Mouse (Mus musculus) limb, embryonic 14.5 days (tissue): ENCODE measurements around the gene Zfp148. TPM values are rescaled to one million over a fixed set of nuclear protein-coding genes. Genes with fewer than 3 reads are reported as not detected.

Experiments
- ATAC-seq: fragments of 200-750 bp; cut with Nextera tagmentation; 2 replicates; pipeline ENCODE4 v1.8.0; 2017; ENCODE audit warnings: low read depth, moderate number of reproducible peaks, moderate TSS enrichment; ENCODE audit not compliant: low FRiP score
- DNase-seq: peaks from one replicate; pipeline ENCODE4 v3.0.0-alpha.2; 2015; ENCODE audit warnings: low spot score
- H3K27ac ChIP-seq: fragments of 300-500 bp; sonication (generic); replicated peaks from 2 replicates; pipeline ENCODE4 v1.5.1; 2014; ENCODE audit warnings: low read depth, mild to moderate bottlenecking, low read length, moderate library complexity, mixed read lengths
- H3K27me3 ChIP-seq: fragments of 300-500 bp; sonication (generic); 2 replicates; pipeline ENCODE4 v1.6.1; 2014; ENCODE audit warnings: low read length, mixed read lengths; ENCODE audit not compliant: control insufficient read depth, insufficient read depth
- H3K36me3 ChIP-seq: fragments of 300-500 bp; sonication (generic); 2 replicates; pipeline ENCODE4 v1.6.1; 2014; ENCODE audit warnings: mild to moderate bottlenecking, low read length, moderate library complexity, mixed read lengths; ENCODE audit not compliant: control insufficient read depth, insufficient read depth
- H3K4me1 ChIP-seq: fragments of 300-500 bp; sonication (generic); 2 replicates; pipeline ENCODE4 v1.6.1; 2014; ENCODE audit warnings: antibody characterized with exemption, low read length, mixed read lengths; ENCODE audit not compliant: control insufficient read depth, insufficient read depth
- H3K4me2 ChIP-seq: fragments of 300-500 bp; sonication (generic); replicated peaks from 2 replicates; pipeline ENCODE4 v1.6.1; 2014; ENCODE audit warnings: low read depth, mild to moderate bottlenecking, low read length, moderate library complexity; ENCODE audit not compliant: severe bottlenecking
- H3K4me3 ChIP-seq: fragments of 300-500 bp; sonication (generic); replicated peaks from 2 replicates; pipeline ENCODE4 v1.5.1; 2014; ENCODE audit warnings: low read length
- H3K9ac ChIP-seq: fragments of 300-500 bp; sonication (generic); 2 replicates; pipeline ENCODE4 v1.6.1; 2014; ENCODE audit warnings: mild to moderate bottlenecking, low read depth, low read length, moderate library complexity; ENCODE audit not compliant: severe bottlenecking
- H3K9me3 ChIP-seq: fragments of 300-500 bp; sonication (generic); 2 replicates; pipeline ENCODE4 v1.6.1; 2016; ENCODE audit warnings: low read length; ENCODE audit not compliant: control insufficient read depth
- POLR2A ChIP-seq: fragments of 200-500 bp; IDR thresholded peaks from 2 replicates; pipeline ENCODE4 v1.8.0; 2012; ENCODE audit warnings: inconsistent platforms, mild to moderate bottlenecking, moderate library complexity, borderline replicate concordance; ENCODE audit not compliant: insufficient read depth, insufficient read length; ENCODE audit errors: extremely low read depth
- WGBS: fragments of 180-500 bp; shearing (Covaris S2); extraction: QIAGEN DNeasy Blood & Tissue Kit; methylation state at CpG from one replicate; pipeline ENCODE4 v1.1.7; 2014; 5-methylcytosine and 5-hydroxymethylcytosine counted together
- polyA plus RNA-seq, 2 experiments: library from polyadenylated mRNA; depleted of rRNA in 1 of 2; stranded (reverse) in 1 of 2; unstranded in 1 of 2; fragments of >200 nt; fragmentation: Nextera tagmentation in 1 of 2; extraction: Ambion mirVana in 1 of 2; gene quantifications; 2 replicates each; pipeline versions ENCODE4 v1.2.1 to v1.2.3; 2012 to 2014

The Zfp148 gene
- polyA plus RNA-seq, 2 experiments = 26.6 to 50.2 TPM

GRCm38 (mm10) chr16:33441065-33441464 lies 60.4 kb downstream of the Zfp148 start:
- H3K27me3 ChIP-seq = no peaks in the 10 kb centered on the region
- H3K27ac ChIP-seq = no peak overlapping the region
- 93% methylated on average over 6 of the region's 6 CpGs for WGBS
- no peaks in the 10 kb centered on the region for H3K4me1 ChIP-seq
- H3K9ac ChIP-seq = no peak overlapping the region
- no peak for TF ChIP-seq POLR2A
- no peak for DNase-seq
- H3K4me3 ChIP-seq = no peak overlapping the region
- peaks cover 20% of the 10 kb centered on the region; the same call in 1 of the 2 replicates for H3K36me3 ChIP-seq
- H3K9me3 ChIP-seq = no peaks in the 10 kb centered on the region
- no peak overlapping the region for H3K4me2 ChIP-seq
- ATAC-seq = no peak

GRCm38 (mm10) chr16:33446830-33447229 lies 66.2 kb downstream of the Zfp148 start:
- H3K4me3 ChIP-seq = no peak overlapping the region
- H3K4me1 ChIP-seq = no peaks in the 10 kb centered on the region
- no peak overlapping the region for H3K4me2 ChIP-seq
- peaks cover 4% of the 10 kb centered on the region; the same call in 1 of the 2 replicates for H3K36me3 ChIP-seq
- no peak overlapping the region for H3K27ac ChIP-seq
- H3K27me3 ChIP-seq = no peaks in the 10 kb centered on the region
- DNase-seq (no peak), ATAC-seq (no peak)
- TF ChIP-seq POLR2A = no peak
- 56% methylated on average over 5 of the region's 5 CpGs for WGBS
- no peaks in the 10 kb centered on the region for H3K9me3 ChIP-seq
- H3K9ac ChIP-seq = no peak overlapping the region

DNA sequence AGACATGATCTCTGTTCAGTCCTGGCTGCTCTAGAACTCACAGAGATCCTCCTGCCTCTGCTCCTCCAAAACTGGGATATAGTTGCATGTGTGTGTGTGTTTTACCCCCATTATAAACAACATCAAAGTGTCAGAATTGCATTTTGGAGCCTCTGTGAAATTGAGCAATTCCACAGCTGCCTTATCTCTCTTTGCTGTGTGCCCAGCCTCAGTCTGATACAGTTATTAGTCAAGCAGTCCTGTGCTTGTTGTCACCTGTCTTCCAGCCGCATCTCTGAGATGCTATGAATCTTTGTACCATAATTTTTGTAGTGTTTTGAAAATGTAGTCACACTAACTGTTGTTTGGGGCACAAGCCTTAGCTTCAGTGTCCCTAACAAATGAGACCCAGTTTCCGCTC lies 73.2 kb downstream of the Zfp148 start:
- no peak overlapping the region for H3K4me3 ChIP-seq
- no peaks in the 10 kb centered on the region for H3K4me1 ChIP-seq
- H3K9me3 ChIP-seq = no peaks in the 10 kb centered on the region
- no peak overlapping the region for H3K4me2 ChIP-seq
- no peak for TF ChIP-seq POLR2A
- no peak overlapping the region for H3K9ac ChIP-seq
- peaks cover 4% of the 10 kb centered on the region for H3K36me3 ChIP-seq
- WGBS = 86% methylated on average over 2 of the region's 2 CpGs
- DNase-seq = no peak
- no peak for ATAC-seq
- H3K27ac ChIP-seq = no peak overlapping the region
- H3K27me3 ChIP-seq = no peaks in the 10 kb centered on the region

DNA sequence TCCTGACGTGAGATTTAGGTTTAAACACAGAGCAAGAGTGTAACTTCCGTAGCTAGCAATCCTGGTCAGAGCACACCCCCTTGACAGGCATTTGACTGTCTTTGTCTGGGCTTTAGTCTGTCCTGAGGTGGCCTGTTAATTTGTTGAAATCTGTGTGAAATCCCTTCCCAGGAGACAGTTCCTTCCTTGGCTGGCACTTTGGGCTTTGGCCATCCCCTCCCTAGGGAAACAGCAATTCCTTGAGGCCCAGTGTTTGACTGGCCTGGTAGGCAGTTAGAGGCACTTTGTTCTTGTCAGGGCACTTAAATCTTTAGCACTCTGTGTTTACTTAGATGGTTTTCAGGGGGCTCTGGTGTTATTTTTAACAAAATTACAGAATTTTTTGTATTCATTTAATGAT lies 73.7 kb downstream of the Zfp148 start:
- Histone ChIP-seq H3K4me1 (no peaks in the 10 kb centered on the region), H3K9me3 (no peaks in the 10 kb centered on the region), H3K4me2 (no peak overlapping the region), H3K4me3 (no peak overlapping the region), H3K9ac (no peak overlapping the region), H3K36me3 (peaks cover 7% of the 10 kb centered on the region), H3K27ac (no peak overlapping the region), H3K27me3 (no peaks in the 10 kb centered on the region)
- no peak for TF ChIP-seq POLR2A
- 66% methylated on average over 2 of the region's 2 CpGs for WGBS
- DNase-seq (no peak), ATAC-seq (no peak)

GRCm38 (mm10) chr16:33455263-33455910 lies 74.8 kb downstream of the Zfp148 start:
- H3K4me1 ChIP-seq = no peaks in the 10 kb centered on the region
- no peak for ATAC-seq
- no peak overlapping the region for H3K4me3 ChIP-seq
- H3K27ac ChIP-seq = no peak overlapping the region
- H3K27me3 ChIP-seq = no peaks in the 10 kb centered on the region
- no peaks in the 10 kb centered on the region for H3K9me3 ChIP-seq
- DNase-seq = no peak
- 76% methylated on average over 6 of the region's 6 CpGs for WGBS
- no peak overlapping the region for H3K4me2 ChIP-seq
- no peak for TF ChIP-seq POLR2A
- H3K9ac ChIP-seq = no peak overlapping the region
- peaks cover 12% of the 10 kb centered on the region for H3K36me3 ChIP-seq
